Mouse (Mus musculus): ENCODE results near the gene Kcna1.

The Kcna1 gene

GRCm38 (mm10) chr6:126597741-126598140, 48.4 kb downstream of the Kcna1 start:
- DNase-seq (ENCODE audit: low spot score in 2 of 2): no peak

- DNase-seq (ENCODE audit: low spot score in 2 of 2): no peak
These were observed 50.2 kb downstream of the Kcna1 start for GRCm38 (mm10) chr6:126595805-126596629.

- DNase-seq (ENCODE audit: low spot score in 2 of 2): no peak
These were observed 51.1 kb downstream of the Kcna1 start for GRCm38 (mm10) chr6:126595130-126595529.

- DNase-seq (ENCODE audit: low spot score in 2 of 2): no peak
These were observed 51.8 kb downstream of the Kcna1 start for GRCm38 (mm10) chr6:126594365-126594764.

GRCm38 (mm10) chr6:126593336-126593735, 52.8 kb downstream of the Kcna1 start:
- DNase-seq (ENCODE audit: low spot score in 2 of 2): no peak
